Mouse (Mus musculus) induced T-regulatory cell, adult 2 months (primary cell): Measurements from ENCODE around the gene Med21.

ENCODE experiments used
- DNase-seq: peaks from one replicate; pipeline ENCODE4 v3.0.0-alpha.2; 2012; ENCODE audit warnings: low read depth

The Med21 gene

GRCm38 (mm10) chr6:146640068-146640965, 2.0 kb upstream of the Med21 start:
- DNase-seq: no peak

- DNase-seq: no peak
These were observed 1.4 kb upstream of the Med21 start for GRCm38 (mm10) chr6:146640991-146641390.

GRCm38 (mm10) chr6:146641621-146642210, 631 bp upstream of the Med21 start:
- DNase-seq: no peak

GRCm38 (mm10) chr6:146643184-146643570, 830 bp downstream of the Med21 start:
- DNase-seq: no peak

GRCm38 (mm10) chr6:146650013-146650412, 7.7 kb downstream of the Med21 start:
- DNase-seq: no peak

GRCm38 (mm10) chr6:146651431-146651830, 9.1 kb downstream of the Med21 start:
- no peak for DNase-seq

DNA sequence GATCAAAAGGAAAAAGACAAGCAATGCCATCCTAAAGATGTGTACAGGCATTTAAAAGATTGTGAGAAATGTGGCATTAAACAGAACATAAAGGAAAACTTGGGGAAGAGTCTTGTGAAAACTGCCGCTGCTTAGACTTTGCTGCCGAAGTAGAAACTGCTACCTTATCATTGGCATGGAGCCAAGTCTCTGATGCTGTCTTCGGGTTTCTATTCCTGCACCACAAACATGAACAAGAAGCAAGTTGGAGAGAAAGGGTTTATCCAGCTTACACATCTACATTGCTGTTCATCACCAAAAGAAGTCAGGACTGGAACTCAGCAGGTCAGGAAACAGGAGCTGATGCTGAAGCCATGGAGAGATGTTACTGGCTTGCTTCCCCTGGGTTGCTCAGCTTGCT, 10.8 kb downstream of the Med21 start:
- no peak for DNase-seq

DNA sequence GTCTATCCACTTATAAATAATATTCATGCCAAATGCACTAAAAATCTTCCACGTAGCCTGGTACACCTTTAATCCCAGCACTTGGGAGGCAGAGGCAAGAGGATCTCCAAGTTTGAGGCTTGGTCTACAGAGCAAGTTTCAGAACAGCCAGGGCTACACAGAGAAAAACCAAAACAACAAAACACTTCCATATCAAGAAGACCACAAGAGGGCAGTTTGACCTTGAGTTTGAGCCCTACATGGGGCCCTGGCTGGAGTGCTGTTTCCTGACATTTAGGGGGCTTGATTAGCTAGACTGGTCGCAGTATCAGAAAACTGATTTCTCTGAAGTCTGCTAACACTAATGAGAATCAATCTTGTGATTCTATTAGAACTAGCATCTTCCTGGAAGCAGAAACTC, 18.2 kb downstream of the Med21 start:
- no peak for DNase-seq

GRCm38 (mm10) chr6:146661655-146662054, 19.3 kb downstream of the Med21 start:
- no peak for DNase-seq

DNA sequence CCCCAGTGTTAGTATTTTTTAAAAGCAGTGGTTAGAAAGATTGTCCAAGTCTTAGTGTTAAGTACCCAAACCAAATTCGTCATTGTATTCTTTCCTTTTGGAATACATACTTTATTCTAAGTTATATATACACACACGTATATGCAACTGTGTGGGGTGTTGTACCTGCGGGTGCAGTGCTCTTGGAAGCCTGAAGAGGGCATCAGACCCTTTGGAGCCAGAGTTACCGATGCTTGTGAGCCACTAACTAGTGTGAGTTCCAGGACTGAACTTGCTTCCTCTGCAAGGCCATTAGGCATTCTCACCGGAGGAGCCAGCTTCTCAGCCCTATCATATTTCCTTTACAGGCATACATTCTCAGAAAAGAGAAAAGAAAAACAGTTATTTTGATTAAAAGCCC, 20.3 kb downstream of the Med21 start:
- DNase-seq: peak; percentile 62

DNA sequence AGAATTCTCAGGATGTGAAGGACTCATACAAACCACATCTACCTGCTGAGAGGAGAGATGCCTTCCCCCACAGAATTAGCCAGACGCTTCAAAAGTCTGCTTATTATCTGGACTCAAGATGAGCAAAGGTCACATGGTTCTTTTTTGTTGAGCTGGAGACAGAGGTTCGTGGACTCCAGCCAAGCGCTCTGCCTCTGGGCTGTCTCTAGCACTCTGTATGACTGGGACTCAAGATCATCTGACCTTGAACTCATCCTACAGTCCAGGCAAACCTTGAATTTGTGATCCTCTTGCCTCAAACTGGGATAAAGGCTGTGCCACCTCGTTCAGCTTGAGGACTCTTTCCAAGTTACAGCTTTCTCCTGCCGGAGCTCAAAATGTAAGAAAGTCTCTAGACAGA, 21.8 kb downstream of the Med21 start:
- DNase-seq: no peak

- no peak for DNase-seq
These were observed 22.6 kb downstream of the Med21 start for GRCm38 (mm10) chr6:146664917-146665316.

DNA sequence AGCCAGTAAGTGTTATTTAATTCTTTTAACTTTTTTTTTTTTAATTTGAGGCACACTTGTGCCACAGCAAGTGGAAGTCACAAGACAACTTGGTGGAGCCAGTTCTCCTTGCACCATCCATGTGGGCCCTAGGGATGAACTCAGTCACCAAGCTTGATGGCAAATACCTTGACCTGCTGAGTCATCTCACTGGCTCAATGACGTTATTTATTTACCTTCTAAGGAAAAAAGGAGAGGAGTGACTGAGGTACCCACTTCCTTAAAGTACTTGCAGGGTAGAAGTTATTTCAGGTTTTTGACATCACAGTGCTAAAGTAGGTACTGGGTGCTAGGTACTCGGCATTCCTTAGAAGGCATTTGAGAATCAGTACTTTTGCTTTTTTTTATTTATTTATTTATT, 23.1 kb downstream of the Med21 start:
- DNase-seq: no peak

GRCm38 (mm10) chr6:146666811-146667210, 24.5 kb downstream of the Med21 start:
- DNase-seq: no peak

DNA sequence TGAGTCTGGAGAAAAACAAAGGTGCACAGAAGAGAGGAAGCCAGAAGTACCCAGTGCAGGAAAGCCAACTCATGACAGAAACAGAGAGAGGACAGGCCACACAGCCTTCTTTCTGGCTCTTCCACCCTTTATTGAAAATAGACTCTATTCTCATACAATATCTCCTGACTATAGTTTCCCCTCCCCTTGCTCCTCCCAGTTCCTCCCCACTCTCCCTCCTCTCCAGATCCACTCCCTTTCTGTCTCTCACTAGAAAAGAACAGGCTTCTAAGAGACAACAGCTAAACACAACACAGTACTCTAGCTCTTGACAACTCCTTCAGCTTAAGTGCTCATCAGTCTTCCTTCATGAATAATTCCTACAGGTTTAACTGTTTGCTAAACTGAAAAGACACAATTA, 26.3 kb downstream of the Med21 start:
- DNase-seq: no peak

- DNase-seq: no peak
These were observed 28.9 kb downstream of the Med21 start for GRCm38 (mm10) chr6:146670956-146671855.

DNA sequence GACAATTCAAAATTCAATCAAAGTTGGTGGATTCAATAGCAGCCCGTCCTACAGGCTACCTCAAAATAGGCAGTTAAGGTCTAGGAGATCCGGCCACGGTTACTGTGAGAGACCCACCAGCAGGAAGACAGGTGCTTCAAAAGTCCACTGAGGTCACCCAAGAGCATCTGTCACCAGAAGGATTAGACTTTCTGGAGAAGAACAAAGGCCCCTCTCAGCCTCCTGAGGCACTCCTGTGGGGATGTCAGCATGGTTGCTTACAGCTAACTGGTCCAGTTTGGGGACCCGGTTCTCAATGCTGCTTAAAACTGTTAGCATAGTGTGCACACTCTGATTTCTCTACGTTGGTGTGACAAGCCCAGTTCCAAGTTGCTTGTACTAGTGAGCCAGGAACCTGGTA, 29.8 kb downstream of the Med21 start:
- no peak for DNase-seq

DNA sequence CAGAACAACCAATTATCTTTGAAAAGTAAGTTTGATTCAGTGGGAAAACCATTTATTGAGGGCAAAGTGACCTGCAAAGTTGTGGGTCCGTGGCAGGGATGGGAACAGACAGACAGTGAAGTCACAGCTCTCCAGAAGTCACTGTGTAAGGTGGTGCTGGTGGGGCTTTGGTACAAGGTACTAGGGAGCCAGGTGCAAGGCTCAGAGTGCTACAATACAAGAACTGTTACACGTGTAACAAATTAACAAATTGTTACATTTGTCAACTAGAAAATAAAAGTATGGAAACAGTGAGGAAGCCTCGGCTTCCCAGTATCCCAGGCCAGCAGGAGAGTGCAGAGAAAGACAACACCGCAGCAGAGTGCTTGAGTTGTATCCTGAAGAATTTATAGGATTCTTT, 31.3 kb downstream of the Med21 start:
- no peak for DNase-seq

- DNase-seq: no peak
These were observed 32.1 kb downstream of the Med21 start for GRCm38 (mm10) chr6:146674420-146674819.

- no peak for DNase-seq
These were observed 32.7 kb downstream of the Med21 start for GRCm38 (mm10) chr6:146674881-146675536.

GRCm38 (mm10) chr6:146676904-146677303, 34.6 kb downstream of the Med21 start:
- no peak for DNase-seq
